Mouse (Mus musculus): Measurements from ENCODE around the gene Bcl7a.

DNA sequence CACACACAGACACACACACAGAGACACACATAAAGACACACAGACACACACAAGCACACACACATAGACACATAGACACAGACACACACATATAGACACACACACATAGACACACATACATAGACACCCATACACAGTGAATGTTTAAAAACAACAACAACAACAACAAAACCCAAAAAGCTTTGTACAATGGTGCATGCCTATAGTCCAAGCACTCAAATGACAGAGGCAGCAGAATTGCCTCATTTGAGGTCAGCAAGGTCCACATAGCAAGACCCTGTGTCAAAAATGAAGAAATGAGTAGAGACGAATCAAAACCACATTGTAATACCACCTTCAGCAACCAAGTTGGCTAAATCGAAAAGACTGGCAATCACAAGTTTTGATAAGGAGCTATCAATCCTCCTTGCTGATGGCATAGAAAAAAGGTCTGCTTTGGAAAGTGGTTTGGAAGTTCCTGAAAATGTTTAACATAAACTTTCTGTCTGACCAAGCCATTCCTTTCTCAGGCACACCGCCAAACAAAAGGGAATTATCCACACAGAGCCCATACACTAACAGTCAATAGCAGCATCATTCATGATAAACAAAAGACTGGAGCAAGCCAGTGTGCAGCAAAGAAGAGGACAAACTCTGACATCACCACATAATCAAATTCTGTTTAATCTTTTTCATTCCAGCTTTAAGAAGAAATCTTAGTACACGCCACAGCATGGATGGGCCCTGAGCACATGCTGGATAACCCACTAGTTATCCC lies 7.3 kb upstream of the Bcl7a start:
- no peak for TF ChIP-seq GATA1 (IDR thresholded peaks at IDR 0.05; ENCODE audit: borderline replicate concordance, low read length)
- TF ChIP-seq FLI1 (IDR thresholded peaks at IDR 0.05; ENCODE audit: low read length) = no peak

Data from megakaryocyte, embryonic 14.5 days (primary cell).